Comparison of ENCODE assay signal across 9 mouse cellular contexts in genomic region chr4:82503274-82504014, GRCm38 (mm10).
DNase-seq lines count a peak whose midpoint lies in the region; ATAC-seq and TF ChIP-seq lines count a peak whose summit lies in the region.
"Had no signal": no experiment of that assay in that cellular context is flagged by ENCODE, and none has a peak within 500 bp of the region (broad histone marks: within the 10 kb centered on the region; RNA-seq: fewer than 3 reads in every experiment).

No protein-coding gene starts in this region.

- no peaks in the 10 kb centered on the region for H3K36me3 ChIP-seq in forebrain, embryonic 11.5 days (ENCODE audit: control insufficient read depth, insufficient read depth, low read length)
- H3K36me3 ChIP-seq in limb, embryonic 10.5 days: peaks cover 4% of the 10 kb centered on the region
- H3K36me3 ChIP-seq in neural tube, embryonic 14.5 days (ENCODE audit: control insufficient read depth, insufficient read depth, low read length): no peaks in the 10 kb centered on the region

- DNase-seq in lung, adult 2 months: no peak
- DNase-seq in lung, postnatal 25 days (ENCODE audit: low spot score): no peak
- DNase-seq in forebrain, embryonic 11.5 days (ENCODE audit: low spot score): no peak
- DNase-seq in limb, embryonic 10.5 days (ENCODE audit: low spot score): no peak
- DNase-seq in frontal cortex, postnatal 14 days (ENCODE audit: low spot score in 2 of 2): no peak
- DNase-seq in layer of hippocampus, adult 18-20 months (ENCODE audit: low spot score in 2 of 2): no peak
- DNase-seq in thymus, postnatal 14 days: no peak

- peak overlapping the region; percentile 99; the same call in 1 of the 2 replicates for H3K27ac ChIP-seq in forebrain, embryonic 11.5 days (ENCODE audit: low read depth, low read length)
- H3K27ac ChIP-seq in limb, embryonic 10.5 days: peak overlapping the region; percentile 100
- peak overlapping the region; percentile 55; the same call in 1 of the 2 replicates for H3K27ac ChIP-seq in neural tube, embryonic 14.5 days (ENCODE audit: low read depth, low read length)

- H3K9me3 ChIP-seq in forebrain, embryonic 11.5 days (ENCODE audit: control insufficient read depth, low read length): no peaks in the 10 kb centered on the region
- H3K9me3 ChIP-seq in limb, embryonic 10.5 days (replicated peaks): no peaks in the 10 kb centered on the region
- H3K9me3 ChIP-seq in neural tube, embryonic 14.5 days (ENCODE audit: control insufficient read depth, low read length): no peaks in the 10 kb centered on the region
- H3K9me3 ChIP-seq: megakaryocyte, embryonic 14.5 days had no signal

- H3K27me3 ChIP-seq in forebrain, embryonic 11.5 days (ENCODE audit: control insufficient read depth, insufficient read depth, low read length): no peaks in the 10 kb centered on the region
- no peaks in the 10 kb centered on the region for H3K27me3 ChIP-seq in limb, embryonic 10.5 days (ENCODE audit: low read depth, poor library complexity, severe bottlenecking)
- no peaks in the 10 kb centered on the region for H3K27me3 ChIP-seq in neural tube, embryonic 14.5 days (ENCODE audit: control insufficient read depth, insufficient read depth, low read length)

- H3K4me1 ChIP-seq in lung, adult 2 months (ENCODE audit: control insufficient read depth, insufficient read depth, low read length): peaks cover 20% of the 10 kb centered on the region
- H3K4me1 ChIP-seq in forebrain, embryonic 11.5 days (replicated peaks; ENCODE audit: control insufficient read depth, insufficient read depth, low read length): peaks cover 14% of the 10 kb centered on the region
- peaks cover 32% of the 10 kb centered on the region for H3K4me1 ChIP-seq in limb, embryonic 10.5 days
- 0 out of 2 replicates have a peak, but pooled peaks cover 8% of the 10 kb centered on the region for H3K4me1 ChIP-seq in neural tube, embryonic 14.5 days (ENCODE audit: control insufficient read depth, insufficient read depth, low read length)

- H3K4me2 ChIP-seq in forebrain, embryonic 11.5 days (ENCODE audit: low read depth, low read length, severe bottlenecking): peak overlapping the region; percentile 96
- peak overlapping the region; percentile 93 for H3K4me2 ChIP-seq in neural tube, embryonic 14.5 days (ENCODE audit: low read depth, low read length)

- 9% methylated on average over 8 of the region's 8 CpGs for WGBS in lung, adult 2 months
- WGBS in forebrain, embryonic 11.5 days: 25% methylated on average over 8 of the region's 8 CpGs
- 33% methylated on average over 8 of the region's 8 CpGs for WGBS in limb, embryonic 10.5 days
- WGBS in neural tube, embryonic 14.5 days: 17% methylated on average over 8 of the region's 8 CpGs

- H3K9ac ChIP-seq in forebrain, embryonic 11.5 days (ENCODE audit: low read length): peak overlapping the region; percentile 99
- H3K9ac ChIP-seq in neural tube, embryonic 14.5 days (replicated peaks; ENCODE audit: low read depth, low read length): peak overlapping the region; percentile 98

- no peak for TF ChIP-seq POLR2A in lung, adult 2 months (IDR thresholded peaks at IDR 0.05; ENCODE audit: borderline replicate concordance, extremely low read depth, low read depth, low read length)

- no peak for TF ChIP-seq CTCF in lung, adult 2 months (IDR thresholded peaks at IDR 0.05; ENCODE audit: insufficient read depth, low read length)

- ATAC-seq in forebrain, embryonic 11.5 days (replicated peaks; ENCODE audit: low FRiP score): no peak
- no peak for ATAC-seq in neural tube, embryonic 14.5 days (ENCODE audit: low read depth)

- peak overlapping the region; percentile 92 for H3K4me3 ChIP-seq in lung, adult 2 months (replicated peaks; ENCODE audit: extremely low read depth, low read depth, low read length)
- H3K4me3 ChIP-seq in forebrain, embryonic 11.5 days (ENCODE audit: low read depth, low read length): peak overlapping the region; percentile 90
- peak overlapping the region; percentile 86 for H3K4me3 ChIP-seq in limb, embryonic 10.5 days
- H3K4me3 ChIP-seq in neural tube, embryonic 14.5 days (ENCODE audit: low read depth, low read length): peak overlapping the region; percentile 81
- H3K4me3 ChIP-seq: megakaryocyte, embryonic 14.5 days had no signal
